Mouse (Mus musculus): ENCODE results near the gene Mcoln2. TPM values are rescaled to one million over a fixed set of nuclear protein-coding genes. Genes with fewer than 3 reads are reported as not detected.

The Mcoln2 gene
- total RNA-seq, 1 experiment: 0.40 TPM

GRCm38 (mm10) chr3:146197785-146198184 is 48.2 kb downstream of the Mcoln2 start:
- no peak for DNase-seq (ENCODE audit: low read depth, low spot score)
- Histone ChIP-seq H3K9me3 (ENCODE audit: control insufficient read depth, insufficient read depth, low read depth, low read length) (no peaks in the 10 kb centered on the region), H3K4me1 (ENCODE audit: control insufficient read depth in 2 of 2, insufficient read depth in 2 of 2, low read length in 2 of 2, poor library complexity in 1 of 2) (no peaks in the 10 kb centered on the region), H3K9ac (ENCODE audit: insufficient read depth, low read depth, low read length, poor library complexity, severe bottlenecking) (no peak overlapping the region), H3K4me3 (ENCODE audit: insufficient read depth in 1 of 2, low read depth in 1 of 2, low read length in 2 of 2, poor library complexity in 1 of 2, severe bottlenecking in 1 of 2) (no peak overlapping the region), H3K27ac (ENCODE audit: insufficient read depth, low read depth, low read length, poor library complexity, severe bottlenecking) (no peak overlapping the region), H3K36me3 (ENCODE audit: control insufficient read depth, insufficient read depth, low read length, poor library complexity, severe bottlenecking) (no peaks in the 10 kb centered on the region)
- in situ Hi-C loops (cut with MboI; ENCODE audit: low sequenced_read_pairs in 2 of 2, unreplicated experiment in 2 of 2): loop anchor here in 1 of 2 experiments (25.0 kb wide), 1 partner anchor 785 kb away; no protein-coding TSS in a partner anchor
- no peak for TF ChIP-seq MAFK (IDR thresholded peaks at IDR 0.05; ENCODE audit: insufficient read depth, low read depth, low read length)
- TF ChIP-seq ZC3H11A (IDR thresholded peaks at IDR 0.05; ENCODE audit: borderline replicate concordance, low read depth, low read length): no peak
- no peak for TF ChIP-seq ZNF384 (IDR thresholded peaks at IDR 0.05; ENCODE audit: low read depth, low read length)
- TF ChIP-seq CHD2 (IDR thresholded peaks at IDR 0.05; ENCODE audit: low read depth, low read length): no peak
- no peak for TF ChIP-seq HCFC1 (IDR thresholded peaks at IDR 0.05; ENCODE audit: borderline replicate concordance, insufficient read depth, low read length)

DNA sequence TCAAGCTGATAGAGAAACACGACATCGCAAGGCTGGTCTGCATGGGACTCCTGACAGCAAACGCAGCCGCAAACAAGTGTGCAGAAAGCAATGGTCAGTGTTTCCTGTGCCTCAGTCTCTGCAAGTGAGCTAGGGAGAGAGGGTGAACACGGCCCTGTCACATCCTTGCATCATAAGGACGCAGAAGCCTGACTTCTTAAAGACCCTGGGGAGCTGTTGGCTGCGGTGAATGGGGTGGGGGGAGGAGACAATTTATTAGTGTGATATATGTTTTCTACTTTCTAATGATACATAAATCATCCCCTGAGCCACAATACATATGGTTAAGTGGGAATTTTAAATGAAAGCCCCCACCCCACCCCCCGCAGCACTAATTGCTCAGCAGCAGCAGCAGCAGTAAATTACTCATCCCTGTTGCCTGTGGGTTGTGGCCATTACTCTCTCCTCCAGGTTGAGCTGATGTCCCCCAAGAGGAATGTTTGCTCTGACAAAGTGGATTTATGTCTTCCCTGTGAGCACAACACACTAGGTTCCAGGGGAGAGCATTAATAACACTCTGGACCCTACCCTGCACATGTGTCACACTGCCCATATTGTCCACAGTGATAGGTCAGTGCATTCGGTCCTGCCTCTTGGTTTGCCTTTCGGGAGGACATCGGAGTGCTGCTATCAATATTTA is 49.3 kb downstream of the Mcoln2 start:
- TF ChIP-seq MAFK (IDR thresholded peaks at IDR 0.05; ENCODE audit: insufficient read depth, low read depth, low read length) (no peak), HCFC1 (IDR thresholded peaks at IDR 0.05; ENCODE audit: borderline replicate concordance, insufficient read depth, low read length) (no peak), ZNF384 (IDR thresholded peaks at IDR 0.05; ENCODE audit: low read depth, low read length) (no peak), ZC3H11A (IDR thresholded peaks at IDR 0.05; ENCODE audit: borderline replicate concordance, low read depth, low read length) (no peak), CHD2 (IDR thresholded peaks at IDR 0.05; ENCODE audit: low read depth, low read length) (no peak)
- Histone ChIP-seq H3K27ac (ENCODE audit: insufficient read depth, low read depth, low read length, poor library complexity, severe bottlenecking) (no peak overlapping the region), H3K4me1 (ENCODE audit: control insufficient read depth in 2 of 2, insufficient read depth in 2 of 2, low read length in 2 of 2, poor library complexity in 1 of 2) (no peaks in the 10 kb centered on the region), H3K4me3 (ENCODE audit: insufficient read depth in 1 of 2, low read depth in 1 of 2, low read length in 2 of 2, poor library complexity in 1 of 2, severe bottlenecking in 1 of 2) (no peak overlapping the region), H3K9me3 (ENCODE audit: control insufficient read depth, insufficient read depth, low read depth, low read length) (no peaks in the 10 kb centered on the region), H3K36me3 (ENCODE audit: control insufficient read depth, insufficient read depth, low read length, poor library complexity, severe bottlenecking) (no peaks in the 10 kb centered on the region), H3K9ac (ENCODE audit: insufficient read depth, low read depth, low read length, poor library complexity, severe bottlenecking) (no peak overlapping the region)
- in situ Hi-C loops (cut with MboI; ENCODE audit: low sequenced_read_pairs in 2 of 2, unreplicated experiment in 2 of 2): loop anchor here in 1 of 2 experiments (25.0 kb wide), 1 partner anchor 787 kb away; no protein-coding TSS in a partner anchor
- no peak for DNase-seq (ENCODE audit: low read depth, low spot score)

DNA sequence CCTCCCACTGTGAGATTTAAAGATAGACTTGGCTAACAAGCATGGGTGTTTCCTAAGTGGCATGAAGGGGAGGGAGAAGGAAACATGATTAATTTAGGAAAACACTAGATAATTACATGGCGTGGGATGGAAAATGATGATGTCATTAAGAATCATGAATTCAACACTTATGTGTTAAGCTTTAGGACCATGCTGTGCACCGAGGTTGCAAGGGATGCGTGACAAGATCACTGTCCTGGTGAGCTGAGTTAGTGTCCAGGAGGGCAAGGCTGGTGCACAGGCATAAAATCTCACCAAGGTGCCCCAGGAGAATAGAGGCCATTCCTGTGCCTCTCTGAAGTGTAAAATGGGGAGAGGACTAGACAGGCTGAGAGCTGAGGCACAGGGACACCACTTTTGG is 49.9 kb downstream of the Mcoln2 start:
- no peak for TF ChIP-seq HCFC1 (IDR thresholded peaks at IDR 0.05; ENCODE audit: borderline replicate concordance, insufficient read depth, low read length)
- TF ChIP-seq CHD2 (IDR thresholded peaks at IDR 0.05; ENCODE audit: low read depth, low read length): no peak
- TF ChIP-seq MAFK (IDR thresholded peaks at IDR 0.05; ENCODE audit: insufficient read depth, low read depth, low read length): no peak
- no peak for TF ChIP-seq ZC3H11A (IDR thresholded peaks at IDR 0.05; ENCODE audit: borderline replicate concordance, low read depth, low read length)
- no peak for TF ChIP-seq ZNF384 (IDR thresholded peaks at IDR 0.05; ENCODE audit: low read depth, low read length)
- in situ Hi-C loops (cut with MboI; ENCODE audit: low sequenced_read_pairs in 2 of 2, unreplicated experiment in 2 of 2): loop anchor here in 1 of 2 experiments (25.0 kb wide), 1 partner anchor 787 kb away; no protein-coding TSS in a partner anchor
- Histone ChIP-seq H3K36me3 (ENCODE audit: control insufficient read depth, insufficient read depth, low read length, poor library complexity, severe bottlenecking) (no peaks in the 10 kb centered on the region), H3K9me3 (ENCODE audit: control insufficient read depth, insufficient read depth, low read depth, low read length) (no peaks in the 10 kb centered on the region), H3K9ac (ENCODE audit: insufficient read depth, low read depth, low read length, poor library complexity, severe bottlenecking) (no peak overlapping the region), H3K4me3 (ENCODE audit: insufficient read depth in 1 of 2, low read depth in 1 of 2, low read length in 2 of 2, poor library complexity in 1 of 2, severe bottlenecking in 1 of 2) (no peak overlapping the region), H3K4me1 (ENCODE audit: control insufficient read depth in 2 of 2, insufficient read depth in 2 of 2, low read length in 2 of 2, poor library complexity in 1 of 2) (no peaks in the 10 kb centered on the region), H3K27ac (ENCODE audit: insufficient read depth, low read depth, low read length, poor library complexity, severe bottlenecking) (no peak overlapping the region)
- DNase-seq (ENCODE audit: low read depth, low spot score): no peak

DNA sequence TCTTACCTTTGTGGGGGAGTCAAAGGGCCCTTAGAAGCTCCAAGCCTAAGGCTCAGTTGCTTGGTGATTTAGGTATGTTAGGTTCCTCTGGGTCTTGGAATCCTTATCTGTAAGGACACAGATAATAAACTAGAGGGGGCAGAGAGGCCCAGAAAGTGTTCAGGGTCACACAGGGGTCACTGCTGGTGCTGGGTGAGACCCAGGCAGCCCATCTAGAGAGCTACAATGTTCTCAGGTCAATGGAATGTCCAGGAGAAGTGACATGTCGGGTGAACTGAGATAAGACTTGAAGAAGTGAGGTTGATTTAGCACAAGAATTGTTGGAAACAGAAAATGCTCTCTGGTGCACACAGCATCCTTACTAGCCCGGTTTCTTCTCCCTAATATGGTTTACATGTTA is 54.7 kb downstream of the Mcoln2 start:
- no peak overlapping the region for H3K9ac ChIP-seq (ENCODE audit: insufficient read depth, low read depth, low read length, poor library complexity, severe bottlenecking)
- no peaks in the 10 kb centered on the region for H3K9me3 ChIP-seq (ENCODE audit: control insufficient read depth, insufficient read depth, low read depth, low read length)
- DNase-seq (ENCODE audit: low read depth, low spot score): no peak
- TF ChIP-seq ZC3H11A (IDR thresholded peaks at IDR 0.05; ENCODE audit: borderline replicate concordance, low read depth, low read length): no peak
- no peak for TF ChIP-seq CHD2 (IDR thresholded peaks at IDR 0.05; ENCODE audit: low read depth, low read length)
- TF ChIP-seq HCFC1 (IDR thresholded peaks at IDR 0.05; ENCODE audit: borderline replicate concordance, insufficient read depth, low read length): no peak
- TF ChIP-seq MAFK (IDR thresholded peaks at IDR 0.05; ENCODE audit: insufficient read depth, low read depth, low read length): no peak
- TF ChIP-seq ZNF384 (IDR thresholded peaks at IDR 0.05; ENCODE audit: low read depth, low read length): no peak
- H3K4me3 ChIP-seq (ENCODE audit: insufficient read depth in 1 of 2, low read depth in 1 of 2, low read length in 2 of 2, poor library complexity in 1 of 2, severe bottlenecking in 1 of 2): no peak overlapping the region
- no peaks in the 10 kb centered on the region for H3K4me1 ChIP-seq (ENCODE audit: control insufficient read depth in 2 of 2, insufficient read depth in 2 of 2, low read length in 2 of 2, poor library complexity in 1 of 2)
- no peaks in the 10 kb centered on the region for H3K36me3 ChIP-seq (ENCODE audit: control insufficient read depth, insufficient read depth, low read length, poor library complexity, severe bottlenecking)
- H3K27ac ChIP-seq (ENCODE audit: insufficient read depth, low read depth, low read length, poor library complexity, severe bottlenecking): no peak overlapping the region
- in situ Hi-C loops (cut with MboI; ENCODE audit: low sequenced_read_pairs in 2 of 2, unreplicated experiment in 2 of 2): no loop called here
